Mouse (Mus musculus) megakaryocyte, embryonic 14.5 days (primary cell): ENCODE measurements around the gene Rhou.

Experiments used
- FLI1 ChIP-seq: IDR thresholded peaks from 2 replicates; pipeline ENCODE4 v1.6.1; 2012; ENCODE audit warnings: low read length, inconsistent platforms, mixed read lengths
- GATA1 ChIP-seq: IDR thresholded peaks from 3 replicates; pipeline ENCODE4 v1.6.1; 2012; ENCODE audit warnings: mixed read lengths, low read length, inconsistent platforms, borderline replicate concordance

- TF ChIP-seq GATA1 (no peak), FLI1 (no peak)
Measured at GRCm38 (mm10) chr8:123678390-123678789, 24.7 kb downstream of the Rhou start.
